Mouse (Mus musculus): ENCODE measurements around the gene Ccdc92b. TPM values are rescaled to one million over a fixed set of nuclear protein-coding genes. Genes with fewer than 3 reads are reported as not detected.

Gene Ccdc92b
- polyA plus RNA-seq, 1 experiment from 2014 or later = 0.51 TPM

GRCm38 (mm10) chr11:74623693-74624092, 4.3 kb downstream of the Ccdc92b start:
- H3K36me3 ChIP-seq = no peaks in the 10 kb centered on the region
- WGBS = 77% methylated on average over 6 of the region's 6 CpGs
- DNase-seq (ENCODE audit: low spot score) = no peak

DNA sequence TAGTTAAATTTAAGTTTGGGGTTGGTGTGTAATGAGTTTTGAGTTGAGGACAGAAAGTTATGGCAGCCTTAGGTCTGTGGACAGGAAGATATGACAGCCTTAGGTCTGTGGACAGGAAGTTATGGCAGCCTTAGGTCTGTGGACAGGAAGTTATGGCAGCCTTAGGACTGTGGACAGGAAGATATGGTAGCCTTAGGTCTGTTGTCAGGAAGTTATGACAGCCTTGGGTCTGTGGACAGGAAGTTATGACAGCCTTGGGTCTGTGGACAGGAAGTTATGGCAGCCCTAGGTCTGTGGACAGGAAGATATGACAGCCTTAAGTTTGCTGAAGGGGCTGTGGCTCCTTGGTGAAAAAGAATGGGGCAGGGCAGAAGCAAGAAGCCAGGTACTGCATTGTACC, 5.9 kb downstream of the Ccdc92b start:
- no peaks in the 10 kb centered on the region for H3K36me3 ChIP-seq
- H3K4me3 ChIP-seq = no peak overlapping the region
- no peaks in the 10 kb centered on the region for H3K9me3 ChIP-seq (replicated peaks)
- H3K27ac ChIP-seq = no peak overlapping the region
- DNase-seq (ENCODE audit: low spot score) = no peak
- no peaks in the 10 kb centered on the region for H3K4me1 ChIP-seq
- peaks cover 17% of the 10 kb centered on the region for H3K27me3 ChIP-seq (ENCODE audit: low read depth, poor library complexity, severe bottlenecking)

More at GRCm38 (mm10) chr11:74623693-74624092, 4.3 kb downstream of the Ccdc92b start:
- H3K9me3 ChIP-seq (replicated peaks) = no peaks in the 10 kb centered on the region
- no peak overlapping the region for H3K4me3 ChIP-seq
- H3K4me1 ChIP-seq = peaks cover 11% of the 10 kb centered on the region
- peaks cover 34% of the 10 kb centered on the region for H3K27me3 ChIP-seq (ENCODE audit: low read depth, poor library complexity, severe bottlenecking)
- H3K27ac ChIP-seq = no peak overlapping the region

DNA sequence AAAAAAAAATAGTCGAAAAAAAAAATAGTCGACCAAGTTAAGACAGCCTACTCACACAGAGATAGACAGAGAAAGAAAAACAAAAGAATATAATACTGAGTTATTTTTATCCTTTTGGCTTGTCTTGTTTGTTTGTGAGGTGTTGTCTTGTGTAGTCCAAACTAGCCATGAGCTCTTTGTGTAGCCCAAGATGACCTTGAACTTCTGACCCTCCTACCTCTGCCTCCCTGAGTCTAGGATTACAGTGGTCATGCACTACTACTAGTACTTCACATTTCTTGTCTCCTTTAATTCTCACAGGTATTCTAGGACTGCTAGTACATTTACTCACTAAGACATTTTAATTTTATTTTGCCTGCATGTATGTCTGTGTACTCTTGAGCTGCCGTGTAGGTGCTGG, 8.1 kb downstream of the Ccdc92b start:
- Histone ChIP-seq H3K27ac (no peak overlapping the region), H3K27me3 (ENCODE audit: low read depth, poor library complexity, severe bottlenecking) (no peaks in the 10 kb centered on the region), H3K9me3 (replicated peaks) (no peaks in the 10 kb centered on the region), H3K4me3 (no peak overlapping the region), H3K36me3 (no peaks in the 10 kb centered on the region), H3K4me1 (no peaks in the 10 kb centered on the region)
- DNase-seq (ENCODE audit: low spot score) = no peak
- WGBS = 80% methylated on average over 3 of the region's 3 CpGs

- Histone ChIP-seq H3K27me3 (ENCODE audit: low read depth, poor library complexity, severe bottlenecking) (peaks cover 13% of the 10 kb centered on the region), H3K4me3 (no peak overlapping the region), H3K9me3 (replicated peaks) (no peaks in the 10 kb centered on the region), H3K4me1 (peaks cover under 1% of the 10 kb centered on the region; the same call in 1 of the 2 replicates), H3K27ac (no peak overlapping the region), H3K36me3 (no peaks in the 10 kb centered on the region)
- whole genome bisulfite sequencing = 81% methylated on average over 7 of the region's 7 CpGs
- no peak for DNase-seq (ENCODE audit: low spot score)
Observed at GRCm38 (mm10) chr11:74631880-74632789, 12.7 kb downstream of the Ccdc92b start.

DNA sequence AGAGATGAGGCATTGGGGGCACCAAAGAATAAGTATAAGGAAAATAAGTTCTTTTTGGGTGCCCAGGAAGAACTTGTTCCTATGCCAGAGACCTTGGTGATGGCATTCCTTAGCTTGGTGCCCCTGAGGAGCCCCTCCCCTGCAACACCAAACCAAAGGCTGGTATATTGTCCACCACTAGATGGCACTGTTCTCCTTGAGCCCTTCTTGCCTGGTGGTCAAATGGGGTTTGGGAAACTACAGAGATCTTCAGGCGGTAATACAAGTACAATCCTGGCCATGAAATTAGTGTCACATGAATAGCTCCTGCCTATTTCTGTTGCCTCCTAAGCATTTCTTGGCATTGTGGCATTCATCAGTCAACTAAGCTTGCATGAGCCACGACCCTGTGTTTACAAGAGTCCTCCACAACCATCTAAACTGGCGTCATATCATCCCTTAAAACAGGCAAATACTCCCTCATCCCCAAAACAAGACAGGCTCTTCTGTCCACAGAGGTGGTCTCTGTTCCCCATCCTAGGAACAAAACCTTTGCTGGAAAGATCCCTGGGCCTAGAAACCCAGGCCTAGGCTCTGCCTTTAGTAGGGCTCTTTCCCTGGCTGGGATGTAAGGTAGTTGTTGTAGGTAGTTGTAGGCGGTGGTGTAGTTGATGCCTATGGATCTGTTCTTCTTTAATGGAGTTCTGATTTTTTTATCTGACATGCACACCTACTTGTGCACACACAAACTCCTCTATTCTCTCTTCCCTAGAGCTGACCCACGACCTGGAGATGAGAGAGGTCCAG, 15.3 kb downstream of the Ccdc92b start:
- Histone ChIP-seq H3K27ac (no peak overlapping the region), H3K36me3 (no peaks in the 10 kb centered on the region), H3K4me3 (no peak overlapping the region), H3K27me3 (ENCODE audit: low read depth, poor library complexity, severe bottlenecking) (peaks cover 32% of the 10 kb centered on the region), H3K9me3 (replicated peaks) (no peaks in the 10 kb centered on the region), H3K4me1 (peaks cover 24% of the 10 kb centered on the region)
- DNase-seq (ENCODE audit: low spot score) = peak; percentile 74
- 59% methylated on average over 5 of the region's 5 CpGs for WGBS

- H3K27me3 ChIP-seq (ENCODE audit: low read depth, poor library complexity, severe bottlenecking) = peaks cover 53% of the 10 kb centered on the region
- no peak overlapping the region for H3K27ac ChIP-seq
- DNase-seq (ENCODE audit: low spot score) = no peak
- peaks cover 24% of the 10 kb centered on the region for H3K4me1 ChIP-seq
- H3K9me3 ChIP-seq (replicated peaks) = no peaks in the 10 kb centered on the region
- H3K36me3 ChIP-seq = no peaks in the 10 kb centered on the region
- 27% methylated on average over 8 of the region's 8 CpGs for WGBS
- peak overlapping the region; percentile 85 for H3K4me3 ChIP-seq
Observed at GRCm38 (mm10) chr11:74637486-74637885, 18.1 kb downstream of the Ccdc92b start.

DNA sequence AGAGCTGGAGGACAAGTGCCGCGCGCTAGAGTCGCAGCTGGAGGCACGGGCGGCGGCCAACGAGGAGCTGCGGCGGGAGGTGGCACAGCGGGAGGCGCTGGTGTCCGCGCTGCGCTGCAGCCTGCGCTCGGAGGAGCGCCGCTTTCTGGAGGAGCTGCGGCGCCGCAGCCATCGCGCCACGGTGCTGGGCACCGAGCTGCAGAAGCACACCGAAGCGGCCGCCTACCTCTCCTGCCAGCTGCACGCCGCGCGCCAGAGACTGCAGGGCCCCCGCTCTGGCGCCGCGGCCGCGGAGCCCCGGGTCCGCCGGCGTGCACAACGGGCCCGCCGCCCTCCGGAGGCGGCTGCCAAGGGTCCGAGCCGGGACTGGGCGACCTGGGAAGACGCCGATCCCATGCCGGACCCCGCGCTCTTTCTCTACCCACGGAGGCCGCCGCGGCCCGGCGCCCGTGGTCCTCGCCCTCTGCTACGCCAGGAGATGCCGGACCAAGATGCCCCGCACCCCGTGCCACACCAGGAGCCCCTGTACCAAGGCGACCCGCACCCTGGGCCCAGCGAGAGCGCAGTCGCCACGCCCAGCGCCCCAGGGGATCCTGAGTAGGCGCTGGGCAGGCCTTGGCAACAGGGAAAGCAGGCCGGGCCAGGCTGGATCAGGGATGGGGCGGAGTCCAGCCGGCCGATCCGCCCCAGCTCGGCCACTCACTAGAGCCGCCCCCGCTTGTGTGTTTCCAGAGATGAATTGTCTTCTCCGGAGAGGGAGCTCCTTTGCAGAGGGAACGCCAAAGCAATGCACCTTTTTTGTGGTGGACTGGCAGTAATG, 18.8 kb downstream of the Ccdc92b start:
- peak; percentile 83 for DNase-seq (ENCODE audit: low spot score)
- H3K4me3 ChIP-seq = peak overlapping the region; percentile 85
- peaks cover 24% of the 10 kb centered on the region for H3K4me1 ChIP-seq
- under 1% methylated on average over 74 of the region's 86 CpGs for WGBS
- H3K27me3 ChIP-seq (ENCODE audit: low read depth, poor library complexity, severe bottlenecking) = peaks cover 53% of the 10 kb centered on the region
- no peaks in the 10 kb centered on the region for H3K9me3 ChIP-seq (replicated peaks)
- no peaks in the 10 kb centered on the region for H3K36me3 ChIP-seq
- peak overlapping the region; percentile 87 for H3K27ac ChIP-seq

DNA sequence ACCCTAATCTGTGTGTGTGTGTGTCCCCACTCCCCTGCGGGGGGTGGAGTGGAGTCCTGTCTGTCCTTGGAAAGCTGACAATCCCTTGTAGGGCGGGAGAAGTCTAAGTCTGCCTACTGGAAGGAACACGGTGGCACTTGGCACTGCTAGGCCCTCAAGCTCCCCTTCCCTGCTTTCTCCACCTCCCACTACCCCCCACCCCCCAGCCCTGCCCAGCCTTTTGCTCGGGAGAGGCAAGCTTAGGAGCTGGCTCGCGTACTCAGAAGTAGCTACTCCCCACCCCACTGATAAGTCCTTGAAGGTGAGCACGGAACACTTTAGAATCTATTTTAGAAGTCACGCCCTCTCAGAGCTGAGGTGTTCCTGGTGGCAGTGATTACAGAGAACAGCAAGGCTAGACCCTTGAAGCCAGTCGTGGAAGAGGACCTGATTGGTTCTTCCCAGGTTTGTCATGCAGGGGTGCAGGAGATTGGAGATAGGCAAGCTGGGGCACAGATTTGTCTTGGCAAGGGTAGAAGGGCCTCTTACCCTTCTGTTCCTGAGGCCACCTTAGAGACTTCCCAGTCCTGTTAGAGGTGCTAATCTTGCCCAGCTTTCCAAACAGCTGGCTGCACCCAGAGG, 19.5 kb downstream of the Ccdc92b start:
- Histone ChIP-seq H3K36me3 (no peaks in the 10 kb centered on the region), H3K27me3 (ENCODE audit: low read depth, poor library complexity, severe bottlenecking) (peaks cover 53% of the 10 kb centered on the region), H3K27ac (peak overlapping the region; percentile 87; the same call in 1 of the 2 replicates), H3K9me3 (replicated peaks) (no peaks in the 10 kb centered on the region), H3K4me3 (peak overlapping the region; percentile 85), H3K4me1 (peaks cover 24% of the 10 kb centered on the region)
- DNase-seq (ENCODE audit: low spot score) = no peak
- 9% methylated on average over 9 of the region's 9 CpGs for WGBS

GRCm38 (mm10) chr11:74639628-74640027, 20.2 kb downstream of the Ccdc92b start:
- no peaks in the 10 kb centered on the region for H3K36me3 ChIP-seq
- H3K4me3 ChIP-seq = no peak overlapping the region
- 87% methylated on average over 1 of the region's 1 CpGs for WGBS
- peaks cover 24% of the 10 kb centered on the region for H3K4me1 ChIP-seq
- H3K9me3 ChIP-seq (replicated peaks) = no peaks in the 10 kb centered on the region
- peaks cover 53% of the 10 kb centered on the region for H3K27me3 ChIP-seq (ENCODE audit: low read depth, poor library complexity, severe bottlenecking)
- DNase-seq (ENCODE audit: low spot score) = no peak
- no peak overlapping the region for H3K27ac ChIP-seq

DNA sequence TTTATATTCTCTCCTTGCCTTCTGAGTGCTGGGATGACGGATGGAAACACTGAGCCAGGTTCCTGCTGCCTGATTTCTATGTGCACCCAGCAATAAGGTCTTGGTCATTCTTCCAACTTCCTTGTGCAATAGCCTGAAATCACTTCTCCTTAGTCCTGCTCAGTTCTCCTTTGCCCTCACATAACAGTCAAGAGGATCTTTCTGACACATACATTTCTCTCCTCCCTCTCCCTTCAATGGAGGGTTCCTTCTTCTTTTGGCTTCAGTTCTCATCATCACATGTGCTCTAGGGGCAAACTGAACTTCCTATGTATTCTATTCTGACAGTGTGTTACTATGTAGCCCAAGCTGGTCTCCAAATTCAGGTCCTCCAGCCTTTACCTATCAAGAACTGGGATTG, 28.6 kb downstream of the Ccdc92b start:
- no peaks in the 10 kb centered on the region for H3K9me3 ChIP-seq (replicated peaks)
- no peak for DNase-seq (ENCODE audit: low spot score)
- no peaks in the 10 kb centered on the region for H3K27me3 ChIP-seq (ENCODE audit: low read depth, poor library complexity, severe bottlenecking)
- WGBS = 71% methylated on average over 1 of the region's 1 CpGs
- H3K4me1 ChIP-seq = peaks cover 44% of the 10 kb centered on the region
- H3K27ac ChIP-seq = no peak overlapping the region
- H3K36me3 ChIP-seq = peaks cover under 1% of the 10 kb centered on the region; the same call in 1 of the 2 replicates
- H3K4me3 ChIP-seq = no peak overlapping the region

GRCm38 (mm10) chr11:74648676-74649075, 29.3 kb downstream of the Ccdc92b start:
- DNase-seq (ENCODE audit: low spot score) = no peak

DNA sequence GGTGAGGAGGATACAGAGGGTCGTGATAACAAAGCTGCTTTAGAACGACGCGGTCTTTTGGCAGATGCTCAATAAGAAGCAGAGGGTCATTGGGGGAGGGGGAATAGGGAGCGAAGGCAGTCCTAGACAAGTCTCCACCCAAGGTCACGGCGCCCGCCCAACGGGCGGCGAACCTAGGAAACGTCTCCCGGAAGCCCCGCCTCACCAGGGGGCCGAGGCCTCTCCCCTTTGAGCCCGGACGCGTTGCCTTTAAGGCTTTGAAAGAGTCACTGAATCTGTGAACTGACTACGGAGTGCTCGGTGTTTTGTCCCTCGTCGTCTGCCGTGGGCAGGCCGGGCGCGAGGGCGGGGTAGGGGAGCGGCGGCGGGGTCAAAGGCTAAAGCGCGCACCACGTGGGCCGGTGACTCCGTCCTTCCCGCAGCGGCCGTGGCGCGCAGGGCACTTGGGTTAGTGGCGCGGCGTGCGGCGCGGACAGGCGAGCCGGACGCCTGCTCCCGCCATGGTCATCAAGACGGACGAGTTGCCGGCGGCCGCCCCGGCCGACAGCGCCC, 29.8 kb downstream of the Ccdc92b start, which contains the start of gene Cluh:
Cluh (plus strand) TSS at position 401 of the 552 bp plus-strand sequence.
- peaks cover 52% of the 10 kb centered on the region for H3K4me1 ChIP-seq
- DNase-seq (ENCODE audit: low spot score) = peak; percentile 96
- no peaks in the 10 kb centered on the region for H3K9me3 ChIP-seq (replicated peaks)
- peak within 1 kb of the TSS; percentile 96 for H3K4me3 ChIP-seq
- WGBS = under 1% methylated on average over 58 of the region's 58 CpGs
- no peaks in the 10 kb centered on the region for H3K27me3 ChIP-seq (ENCODE audit: low read depth, poor library complexity, severe bottlenecking)
- peaks cover 8% of the 10 kb centered on the region for H3K36me3 ChIP-seq
- H3K27ac ChIP-seq = peak within 1 kb of the TSS; percentile 88

More at GRCm38 (mm10) chr11:74648676-74649075, 29.3 kb downstream of the Ccdc92b start:
- H3K4me3 ChIP-seq = peak overlapping the region; percentile 96
- H3K27ac ChIP-seq = peak overlapping the region; percentile 88
- H3K36me3 ChIP-seq = peaks cover 8% of the 10 kb centered on the region
- H3K27me3 ChIP-seq (ENCODE audit: low read depth, poor library complexity, severe bottlenecking) = no peaks in the 10 kb centered on the region
- 7% methylated on average over 1 of the region's 1 CpGs for WGBS
- H3K4me1 ChIP-seq = peaks cover 51% of the 10 kb centered on the region
- H3K9me3 ChIP-seq (replicated peaks) = no peaks in the 10 kb centered on the region

Measured in limb, embryonic 10.5 days (tissue).